Mouse (Mus musculus): Measurements from ENCODE around the gene Smyd4.

Smyd4 gene

DNA sequence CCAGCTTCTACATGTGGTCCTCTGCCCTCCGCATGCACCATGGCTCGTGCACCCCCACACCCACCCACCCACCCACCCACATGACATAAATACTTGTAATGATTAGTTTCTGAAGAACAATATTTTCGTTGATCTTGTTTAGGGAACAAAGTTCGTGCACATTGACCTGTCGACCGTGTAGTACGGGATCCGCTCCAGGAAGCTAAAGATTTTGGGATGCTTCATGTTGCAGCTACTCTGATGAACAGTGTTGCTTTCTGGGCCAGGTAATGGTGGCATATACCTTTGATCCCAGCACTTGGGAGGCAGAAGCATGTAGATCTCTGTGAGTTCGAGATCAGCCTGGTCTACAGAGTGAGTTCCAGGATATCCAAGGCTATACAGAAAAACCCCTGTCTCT, 75.8 kb downstream of the Smyd4 start:
- Histone ChIP-seq H3K9me3 (ENCODE audit: low read length) (no peaks in the 10 kb centered on the region), H3K4me3 (replicated peaks; ENCODE audit: low read length) (no peak overlapping the region), H3K27me3 (ENCODE audit: insufficient read depth, low read length) (peaks cover 39% of the 10 kb centered on the region), H3K4me1 (replicated peaks; ENCODE audit: low read depth, low read length) (peaks cover 26% of the 10 kb centered on the region), H3K36me3 (ENCODE audit: insufficient read depth, low read length) (no peaks in the 10 kb centered on the region)
- no peak for TF ChIP-seq POU5F1 (IDR thresholded peaks at IDR 0.05; ENCODE audit: borderline replicate concordance, low read length)
- no peak for TF ChIP-seq CTCF (conservative IDR thresholded peaks at IDR 0.05; ENCODE audit: low read length)
- no peak for TF ChIP-seq NANOG (IDR thresholded peaks at IDR 0.05; ENCODE audit: borderline replicate concordance, low read length)

DNA sequence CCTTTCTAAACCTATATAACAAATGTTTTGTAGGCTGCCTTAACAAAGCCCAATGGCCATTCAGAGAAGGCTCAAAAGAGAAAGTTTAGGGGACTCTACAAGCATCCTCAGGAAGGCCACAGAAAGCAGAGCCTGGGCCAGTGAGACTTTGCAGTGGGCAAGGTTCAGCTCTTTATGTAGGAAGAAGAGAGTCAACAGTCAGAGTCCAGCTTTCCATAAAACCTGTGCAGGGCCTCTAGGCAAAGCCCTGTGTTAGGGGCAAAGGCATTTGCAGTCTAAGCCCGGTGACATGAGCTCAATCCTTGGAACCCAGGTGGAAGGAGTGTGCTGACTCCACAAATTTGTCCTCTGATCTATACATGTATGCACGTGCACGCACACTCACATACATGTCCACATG, 76.2 kb downstream of the Smyd4 start:
- H3K4me1 ChIP-seq (replicated peaks; ENCODE audit: low read depth, low read length), result peaks cover 26% of the 10 kb centered on the region
- H3K27me3 ChIP-seq (ENCODE audit: insufficient read depth, low read length), result peaks cover 42% of the 10 kb centered on the region
- no peaks in the 10 kb centered on the region for H3K9me3 ChIP-seq (ENCODE audit: low read length)
- H3K36me3 ChIP-seq (ENCODE audit: insufficient read depth, low read length), result no peaks in the 10 kb centered on the region
- no peak for TF ChIP-seq CTCF (conservative IDR thresholded peaks at IDR 0.05; ENCODE audit: low read length)
- no peak for TF ChIP-seq POU5F1 (IDR thresholded peaks at IDR 0.05; ENCODE audit: borderline replicate concordance, low read length)
- no peak for TF ChIP-seq NANOG (IDR thresholded peaks at IDR 0.05; ENCODE audit: borderline replicate concordance, low read length)
- no peak overlapping the region for H3K4me3 ChIP-seq (replicated peaks; ENCODE audit: low read length)

DNA sequence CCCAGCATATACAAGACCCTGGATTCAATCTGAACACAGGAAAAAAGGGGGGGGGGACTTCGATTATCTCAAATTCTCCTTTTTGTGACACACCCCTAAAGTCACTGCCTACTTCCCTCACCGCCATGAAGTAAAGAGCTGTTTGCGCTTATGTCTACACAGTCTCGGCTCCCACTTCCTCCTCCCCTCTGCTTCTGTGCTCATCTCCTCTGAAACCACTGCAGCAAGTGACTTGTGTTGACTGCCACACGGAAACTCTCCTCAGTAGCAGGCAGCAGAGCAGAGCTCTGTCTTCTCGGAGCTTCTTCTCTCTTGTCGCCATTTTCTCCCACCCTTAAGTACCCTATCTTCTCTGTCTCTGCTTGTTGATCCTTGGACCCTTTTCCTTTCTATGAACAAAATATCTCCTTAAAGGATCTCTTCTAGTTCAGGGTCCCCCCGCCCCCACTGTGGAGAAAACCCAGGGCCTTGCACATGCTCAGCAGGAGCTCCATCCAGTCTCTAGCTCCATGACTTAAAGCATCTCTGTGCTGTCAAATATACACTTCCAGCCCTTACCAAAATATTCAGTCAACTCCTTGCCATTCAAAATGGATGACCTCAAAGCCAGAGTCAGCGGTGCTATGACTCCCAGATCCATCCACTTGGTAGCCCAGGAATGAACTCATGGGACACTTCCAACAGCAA, 80.9 kb downstream of the Smyd4 start:
- TF ChIP-seq POU5F1 (IDR thresholded peaks at IDR 0.05; ENCODE audit: borderline replicate concordance, low read length) (no peak), NANOG (IDR thresholded peaks at IDR 0.05; ENCODE audit: borderline replicate concordance, low read length) (no peak), CTCF (conservative IDR thresholded peaks at IDR 0.05; ENCODE audit: low read length) (no peak)

DNA sequence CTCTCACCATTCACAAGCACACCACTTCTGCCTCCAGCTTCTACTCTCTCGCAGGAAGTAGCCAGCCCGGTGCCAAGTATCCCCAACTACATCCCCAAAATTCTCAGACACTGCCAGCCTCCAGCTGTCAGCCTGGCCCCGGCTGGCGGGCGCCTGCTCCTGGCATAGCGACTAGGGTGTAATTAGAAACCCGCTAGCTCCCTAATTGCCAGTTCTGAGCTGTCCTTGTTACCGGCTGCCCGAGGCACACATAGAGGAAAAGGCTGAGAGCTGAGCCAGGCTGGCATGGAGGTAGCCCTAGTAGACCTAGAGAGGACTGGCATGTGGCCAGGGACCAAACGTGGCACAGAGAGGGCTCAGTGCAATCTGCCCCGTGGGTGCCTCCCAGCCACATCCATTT, 83.1 kb downstream of the Smyd4 start:
- Histone ChIP-seq H3K4me3 (replicated peaks; ENCODE audit: low read length) (no peak overlapping the region), H3K36me3 (ENCODE audit: insufficient read depth, low read length) (no peaks in the 10 kb centered on the region), H3K9me3 (ENCODE audit: low read length) (peaks cover 6% of the 10 kb centered on the region), H3K4me1 (replicated peaks; ENCODE audit: low read depth, low read length) (peaks cover 5% of the 10 kb centered on the region), H3K27me3 (ENCODE audit: insufficient read depth, low read length) (peaks cover 41% of the 10 kb centered on the region)
- TF ChIP-seq POU5F1 (IDR thresholded peaks at IDR 0.05; ENCODE audit: borderline replicate concordance, low read length), result no peak

More for the DNA sequence above, 80.9 kb downstream of the Smyd4 start:
- no peaks in the 10 kb centered on the region; the same call in 1 of the 2 replicates for H3K4me1 ChIP-seq (replicated peaks; ENCODE audit: low read depth, low read length)
- H3K27me3 ChIP-seq (ENCODE audit: insufficient read depth, low read length), result peaks cover 40% of the 10 kb centered on the region
- H3K9me3 ChIP-seq (ENCODE audit: low read length), result peaks cover 1% of the 10 kb centered on the region
- H3K36me3 ChIP-seq (ENCODE audit: insufficient read depth, low read length), result no peaks in the 10 kb centered on the region
- H3K4me3 ChIP-seq (replicated peaks; ENCODE audit: low read length), result no peak overlapping the region

DNA sequence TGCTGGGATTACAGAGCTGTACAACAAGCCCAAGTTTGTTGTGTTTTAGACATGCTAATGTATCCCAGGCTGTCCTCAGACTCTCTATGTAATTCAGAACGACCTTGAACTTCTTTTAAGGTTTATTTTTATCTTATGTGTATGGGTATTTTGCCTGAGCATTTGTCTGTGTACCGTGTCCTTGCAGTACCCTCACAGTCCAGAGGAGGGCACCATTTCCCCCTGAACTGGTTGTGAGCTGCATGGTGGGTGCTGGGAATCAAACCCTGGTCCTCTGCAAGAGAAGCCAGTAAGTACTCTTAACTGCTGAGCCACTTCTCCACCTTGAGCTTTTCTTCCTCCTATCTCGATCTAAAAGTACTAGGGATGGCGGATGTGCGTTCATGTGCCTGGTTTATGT, 85.9 kb downstream of the Smyd4 start:
- Histone ChIP-seq H3K9me3 (ENCODE audit: low read length) (peaks cover 6% of the 10 kb centered on the region), H3K36me3 (ENCODE audit: insufficient read depth, low read length) (no peaks in the 10 kb centered on the region), H3K4me1 (replicated peaks; ENCODE audit: low read depth, low read length) (peaks cover 14% of the 10 kb centered on the region), H3K27me3 (ENCODE audit: insufficient read depth, low read length) (peaks cover 52% of the 10 kb centered on the region), H3K4me3 (replicated peaks; ENCODE audit: low read length) (no peak overlapping the region)
- TF ChIP-seq CTCF (conservative IDR thresholded peaks at IDR 0.05; ENCODE audit: low read length) (peak; percentile 69), NANOG (IDR thresholded peaks at IDR 0.05; ENCODE audit: borderline replicate concordance, low read length) (no peak)

DNA sequence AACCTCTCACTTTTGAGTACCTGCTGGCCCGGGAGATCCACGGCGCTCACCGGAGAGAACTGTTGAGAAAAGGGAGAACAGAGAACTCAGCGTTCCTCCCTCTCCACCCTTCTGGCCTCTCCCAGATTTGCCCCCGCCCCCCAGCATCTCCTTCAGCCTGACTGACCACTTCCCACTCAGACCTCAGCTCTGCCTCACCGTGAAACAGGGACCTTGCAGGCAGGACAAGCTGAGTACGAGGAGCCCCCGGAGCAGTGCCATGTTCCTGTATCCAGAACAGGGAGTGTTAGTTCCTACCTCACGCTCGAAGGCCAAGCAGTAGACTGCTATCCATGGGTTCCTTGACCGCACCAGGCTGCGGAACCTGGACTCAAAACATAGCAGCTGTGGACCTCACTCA, 90.0 kb downstream of the Smyd4 start:
- peaks cover 24% of the 10 kb centered on the region for H3K4me1 ChIP-seq (replicated peaks; ENCODE audit: low read depth, low read length)
- no peak for TF ChIP-seq NANOG (IDR thresholded peaks at IDR 0.05; ENCODE audit: borderline replicate concordance, low read length)
- TF ChIP-seq POU5F1 (IDR thresholded peaks at IDR 0.05; ENCODE audit: borderline replicate concordance, low read length), result no peak
- TF ChIP-seq CTCF (conservative IDR thresholded peaks at IDR 0.05; ENCODE audit: low read length), result no peak
- H3K9me3 ChIP-seq (ENCODE audit: low read length), result peaks cover 6% of the 10 kb centered on the region
- peaks cover 47% of the 10 kb centered on the region for H3K27me3 ChIP-seq (ENCODE audit: insufficient read depth, low read length)
- H3K36me3 ChIP-seq (ENCODE audit: insufficient read depth, low read length), result no peaks in the 10 kb centered on the region
- no peak overlapping the region for H3K4me3 ChIP-seq (replicated peaks; ENCODE audit: low read length)

DNA sequence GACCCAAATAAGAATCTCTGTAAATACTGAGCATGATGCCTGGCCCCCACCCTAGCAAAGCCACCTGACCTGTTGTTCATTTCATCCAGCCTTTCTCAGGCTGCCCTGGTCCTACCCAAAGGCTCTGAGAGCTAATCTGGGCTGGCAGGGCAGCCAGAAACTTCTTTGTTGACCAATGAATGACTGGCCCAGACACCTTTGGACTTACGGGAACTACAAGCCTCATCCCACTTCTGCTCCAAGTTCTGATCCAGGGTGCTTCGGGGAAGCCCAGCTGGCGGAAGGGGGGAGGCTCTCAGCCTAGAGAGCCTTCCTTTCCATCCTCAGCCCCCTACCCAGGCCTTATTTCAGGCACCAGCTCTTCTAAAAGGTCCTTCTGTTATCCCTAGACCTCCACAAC, 90.6 kb downstream of the Smyd4 start:
- Histone ChIP-seq H3K27me3 (ENCODE audit: insufficient read depth, low read length) (peaks cover 50% of the 10 kb centered on the region), H3K9me3 (ENCODE audit: low read length) (peaks cover 6% of the 10 kb centered on the region), H3K4me1 (replicated peaks; ENCODE audit: low read depth, low read length) (peaks cover 30% of the 10 kb centered on the region), H3K4me3 (replicated peaks; ENCODE audit: low read length) (no peak overlapping the region), H3K36me3 (ENCODE audit: insufficient read depth, low read length) (no peaks in the 10 kb centered on the region)
- TF ChIP-seq POU5F1 (IDR thresholded peaks at IDR 0.05; ENCODE audit: borderline replicate concordance, low read length) (no peak), NANOG (IDR thresholded peaks at IDR 0.05; ENCODE audit: borderline replicate concordance, low read length) (no peak), CTCF (conservative IDR thresholded peaks at IDR 0.05; ENCODE audit: low read length) (no peak)

DNA sequence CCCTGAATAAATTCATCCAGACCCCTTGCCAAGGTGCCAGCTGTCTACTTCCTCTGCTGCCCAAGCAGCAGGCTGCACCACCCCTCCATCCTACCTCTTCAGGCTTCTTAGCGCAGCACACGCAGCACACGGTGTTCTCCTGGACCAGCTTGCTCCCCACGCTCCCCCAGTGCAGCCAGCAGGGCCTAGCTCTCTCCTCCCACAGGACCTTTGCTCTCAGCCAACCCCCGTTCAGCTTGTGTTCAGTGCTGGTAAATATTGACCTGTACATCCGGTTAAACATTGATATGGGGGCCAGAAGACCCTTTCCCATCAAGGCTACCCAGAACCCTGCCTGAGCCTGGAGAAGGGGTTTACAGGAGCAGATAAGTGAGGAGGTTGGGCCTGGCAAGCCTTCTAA, 91.1 kb downstream of the Smyd4 start, which contains the start of gene Serpinf2:
TSS of gene Serpinf2 (minus strand) at position 229 of the 400 bp plus-strand sequence.
- Histone ChIP-seq H3K4me3 (replicated peaks; ENCODE audit: low read length) (no peak within 1 kb of the TSS), H3K36me3 (ENCODE audit: insufficient read depth, low read length) (no peaks in the 10 kb centered on the region), H3K4me1 (replicated peaks; ENCODE audit: low read depth, low read length) (peaks cover 36% of the 10 kb centered on the region), H3K27me3 (ENCODE audit: insufficient read depth, low read length) (peaks cover 55% of the 10 kb centered on the region), H3K9me3 (ENCODE audit: low read length) (peaks cover 3% of the 10 kb centered on the region)
- TF ChIP-seq POU5F1 (IDR thresholded peaks at IDR 0.05; ENCODE audit: borderline replicate concordance, low read length) (no peak), NANOG (IDR thresholded peaks at IDR 0.05; ENCODE audit: borderline replicate concordance, low read length) (no peak), CTCF (conservative IDR thresholded peaks at IDR 0.05; ENCODE audit: low read length) (no peak)

DNA sequence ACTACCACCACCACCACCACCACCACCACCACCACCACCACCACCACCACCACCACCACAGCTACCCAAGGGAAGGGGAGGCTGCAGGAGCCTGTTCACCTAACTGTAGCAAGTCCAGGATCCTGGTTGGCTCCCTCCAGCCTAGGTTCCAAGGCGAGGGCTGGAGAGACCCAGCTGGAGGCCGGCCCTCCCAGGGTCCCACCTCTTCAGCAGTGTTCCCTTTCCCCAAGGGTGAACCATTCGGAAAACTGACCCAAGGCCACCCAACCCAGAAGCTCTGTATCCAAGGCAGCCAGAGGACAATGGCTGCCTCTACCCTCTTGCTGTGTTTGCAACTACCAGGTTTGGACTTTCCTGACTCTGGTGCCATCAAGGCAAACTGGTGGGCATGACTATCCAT, 91.7 kb downstream of the Smyd4 start:
- H3K9me3 ChIP-seq (ENCODE audit: low read length), result no peaks in the 10 kb centered on the region
- no peak for TF ChIP-seq CTCF (conservative IDR thresholded peaks at IDR 0.05; ENCODE audit: low read length)
- TF ChIP-seq NANOG (IDR thresholded peaks at IDR 0.05; ENCODE audit: borderline replicate concordance, low read length), result no peak
- no peak for TF ChIP-seq POU5F1 (IDR thresholded peaks at IDR 0.05; ENCODE audit: borderline replicate concordance, low read length)
- H3K27me3 ChIP-seq (ENCODE audit: insufficient read depth, low read length), result peaks cover 60% of the 10 kb centered on the region
- H3K4me3 ChIP-seq (replicated peaks; ENCODE audit: low read length), result no peak overlapping the region
- H3K36me3 ChIP-seq (ENCODE audit: insufficient read depth, low read length), result no peaks in the 10 kb centered on the region
- H3K4me1 ChIP-seq (replicated peaks; ENCODE audit: low read depth, low read length), result peaks cover 41% of the 10 kb centered on the region
